Mouse (Mus musculus) liver, postnatal 0 days (tissue): ENCODE measurements around the gene Mpv17l2. TPM values are rescaled to one million over a fixed set of nuclear protein-coding genes. Genes with fewer than 3 reads are reported as not detected.

Source experiments
- ATAC-seq: fragments of 200-750 bp; cut with Nextera tagmentation; 2 replicates; pipeline ENCODE4 v1.8.0; 2017; ENCODE audit warnings: mild to moderate bottlenecking, moderate library complexity
- DNase-seq: peaks from one replicate; pipeline ENCODE4 v3.0.0-alpha.2; 2016
- H3K27ac ChIP-seq: fragments of 300-500 bp; sonication (generic); 2 replicates; pipeline ENCODE4 v1.5.1; 2014; ENCODE audit warnings: antibody characterized with exemption, moderate library complexity, mild to moderate bottlenecking, low read depth
- H3K27me3 ChIP-seq: fragments of 300-500 bp; sonication (generic); 2 replicates; pipeline ENCODE4 v1.6.1; 2014; ENCODE audit warnings: low read length, control low read depth, mixed read lengths; ENCODE audit not compliant: insufficient read depth
- H3K36me3 ChIP-seq: fragments of 300-500 bp; sonication (generic); replicated peaks from 2 replicates; pipeline ENCODE4 v1.6.1; 2014; ENCODE audit warnings: mild to moderate bottlenecking, control low read depth, low read length, moderate library complexity, mixed read lengths; ENCODE audit not compliant: insufficient read depth
- H3K4me1 ChIP-seq: fragments of 300-500 bp; sonication (generic); 2 replicates; pipeline ENCODE4 v1.6.1; 2014; ENCODE audit warnings: antibody characterized with exemption, mild to moderate bottlenecking, control low read depth; ENCODE audit not compliant: insufficient read depth
- H3K4me2 ChIP-seq: fragments of 300-500 bp; sonication (generic); 2 replicates; pipeline ENCODE4 v1.6.1; 2014; ENCODE audit warnings: low read depth, mild to moderate bottlenecking, low read length, moderate library complexity, mixed read lengths
- H3K4me3 ChIP-seq: fragments of 300-500 bp; sonication (generic); 2 replicates; pipeline ENCODE4 v1.5.1; 2014; ENCODE audit warnings: low read depth, low read length
- H3K9ac ChIP-seq: fragments of 300-500 bp; sonication (generic); replicated peaks from 2 replicates; pipeline ENCODE4 v1.6.1; 2014; ENCODE audit warnings: mild to moderate bottlenecking, moderate library complexity
- H3K9me3 ChIP-seq: fragments of 300-500 bp; sonication (generic); 2 replicates; pipeline ENCODE4 v1.6.1; 2016; ENCODE audit warnings: mild to moderate bottlenecking, control low read depth, low read length, mixed read lengths
- CTCF ChIP-seq: sonication (generic); IDR thresholded peaks from 2 replicates; pipeline ENCODE4 v1.5.1; 2016; ENCODE audit warnings: antibody characterized with exemption, low read depth
- EP300 ChIP-seq: IDR thresholded peaks from 2 replicates; pipeline ENCODE4 v1.6.1; 2016; ENCODE audit warnings: antibody characterized with exemption, low read depth, mild to moderate bottlenecking
- WGBS: fragments of 180-500 bp; shearing (Covaris S2); extraction: QIAGEN DNeasy Blood & Tissue Kit; methylation state at CpG from one replicate; pipeline ENCODE4 v1.1.7; 2014; ENCODE audit not compliant: insufficient replicate concordance; 5-methylcytosine and 5-hydroxymethylcytosine counted together
- polyA plus RNA-seq: library from polyadenylated mRNA; unstranded; fragments of >200 nt; fragmentation: Nextera tagmentation; extraction: Ambion mirVana; gene quantifications from 2 replicates; pipeline ENCODE4 v1.2.1, GENCODE M21; 2015

Mpv17l2 gene
- polyA plus RNA-seq, 1 experiment from 2014 or later = 36.3 TPM

DNA sequence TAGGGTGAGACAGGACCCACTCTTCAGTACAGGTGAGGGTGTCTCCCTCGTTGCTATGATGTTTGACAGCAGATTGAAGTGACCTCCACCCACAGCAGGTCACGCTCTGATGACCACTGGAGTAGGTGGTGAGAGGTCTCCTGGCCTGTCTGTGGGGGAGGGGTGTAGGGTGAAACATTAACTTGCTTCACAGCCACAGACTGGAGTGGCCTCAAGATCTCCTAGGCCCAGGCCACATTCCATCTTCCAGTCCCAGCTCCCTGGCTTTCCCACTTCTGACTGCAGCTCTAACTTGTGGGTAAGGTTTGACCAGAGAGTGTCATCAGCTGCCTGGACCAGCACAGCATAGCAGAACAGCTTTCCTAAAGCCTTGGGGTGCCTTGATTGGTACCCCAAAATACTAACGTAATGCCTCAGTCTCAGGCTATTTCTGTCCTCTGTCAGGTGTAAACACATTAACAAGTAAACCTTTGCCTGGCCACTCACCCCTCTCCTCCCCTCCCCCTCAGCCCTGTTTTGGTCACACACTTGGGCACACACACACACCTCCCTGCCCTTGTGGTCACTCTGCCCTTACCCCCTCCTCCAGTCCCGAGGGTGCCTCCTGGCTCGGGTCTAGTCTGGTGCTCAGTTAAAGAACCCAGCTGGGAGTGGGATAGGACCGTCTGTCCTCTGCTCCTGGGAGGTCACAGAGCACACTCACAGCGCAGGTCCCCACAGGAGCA is 37.1 kb downstream of the Mpv17l2 start, which contains the start of gene Pde4c:
Gene Pde4c, plus strand, starts transcription at position 235 of the 725 bp plus-strand sequence.
- Histone ChIP-seq H3K4me3 (peak within 1 kb of the TSS; percentile 19), H3K27ac (peak within 1 kb of the TSS; percentile 88), H3K27me3 (peaks cover 5% of the 10 kb centered on the region; the same call in 1 of the 2 replicates), H3K4me2 (peak within 1 kb of the TSS; percentile 59), H3K4me1 (peaks cover 11% of the 10 kb centered on the region; the same call in 1 of the 2 replicates), H3K9ac (peak within 1 kb of the TSS; percentile 55), H3K9me3 (no peaks in the 10 kb centered on the region), H3K36me3 (no peaks in the 10 kb centered on the region)
- ATAC-seq (peak; percentile 81), DNase-seq (peak; percentile 73)
- TF ChIP-seq CTCF (no peak), EP300 (no peak)
- 52% methylated on average over 7 of the region's 7 CpGs for WGBS

DNA sequence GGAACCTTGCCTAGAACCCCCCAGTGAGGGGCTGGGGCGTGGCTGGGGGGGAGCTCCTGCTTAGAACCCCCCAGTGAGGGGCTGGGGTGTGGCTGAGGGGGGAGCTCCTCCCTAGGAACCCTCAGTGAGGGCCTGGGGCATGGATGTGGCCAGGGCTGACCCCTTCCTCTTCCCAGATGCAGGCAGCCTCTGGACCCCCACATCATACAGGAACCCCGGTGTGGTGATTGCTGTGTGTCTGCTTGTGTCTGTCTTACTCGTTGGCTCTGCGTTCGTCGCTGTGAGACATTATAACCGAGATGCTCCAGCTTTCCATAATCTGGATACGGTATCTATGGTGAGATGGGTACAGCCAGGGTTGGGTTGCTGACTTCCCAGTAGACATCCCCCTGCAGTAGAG is 39.1 kb downstream of the Mpv17l2 start:
- ATAC-seq = no peak
- DNase-seq = no peak
- Histone ChIP-seq H3K27me3 (peaks cover under 1% of the 10 kb centered on the region; the same call in 1 of the 2 replicates), H3K27ac (no peak overlapping the region), H3K4me1 (peaks cover 14% of the 10 kb centered on the region; the same call in 1 of the 2 replicates), H3K4me3 (no peak overlapping the region), H3K9me3 (no peaks in the 10 kb centered on the region), H3K36me3 (no peaks in the 10 kb centered on the region), H3K4me2 (no peak overlapping the region), H3K9ac (no peak overlapping the region)
- TF ChIP-seq CTCF = no peak
- TF ChIP-seq EP300 = no peak
- WGBS = 85% methylated on average over 8 of the region's 8 CpGs

DNA sequence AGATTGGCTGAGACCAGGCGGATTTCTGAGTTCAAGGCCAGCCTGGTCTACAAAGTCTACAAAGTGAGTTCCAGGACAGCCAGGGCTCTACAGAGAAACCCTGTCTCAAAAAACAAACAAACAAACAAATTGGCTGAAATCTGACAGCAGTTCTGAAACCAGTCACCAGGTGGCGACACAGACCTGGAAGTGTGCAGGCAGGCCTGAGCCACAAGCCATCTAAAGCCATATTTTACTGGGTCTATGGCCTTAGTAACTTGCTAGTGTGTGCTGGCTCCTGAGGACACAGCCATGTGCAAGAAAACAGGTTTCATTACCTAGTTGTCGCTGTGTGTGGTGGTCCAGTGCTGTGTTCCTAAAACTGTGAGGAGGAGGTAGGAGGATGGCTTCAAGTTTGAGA is 40.0 kb downstream of the Mpv17l2 start:
- Histone ChIP-seq H3K4me3 (no peak overlapping the region), H3K27me3 (no peaks in the 10 kb centered on the region), H3K36me3 (no peaks in the 10 kb centered on the region), H3K4me2 (no peak overlapping the region), H3K4me1 (peaks cover 12% of the 10 kb centered on the region; the same call in 1 of the 2 replicates), H3K9me3 (no peaks in the 10 kb centered on the region), H3K27ac (no peak overlapping the region), H3K9ac (no peak overlapping the region)
- WGBS = 7% methylated on average over 3 of the region's 3 CpGs
- TF ChIP-seq EP300 (no peak), CTCF (peak; percentile 98)
- DNase-seq (peak; percentile 87), ATAC-seq (no peak)

DNA sequence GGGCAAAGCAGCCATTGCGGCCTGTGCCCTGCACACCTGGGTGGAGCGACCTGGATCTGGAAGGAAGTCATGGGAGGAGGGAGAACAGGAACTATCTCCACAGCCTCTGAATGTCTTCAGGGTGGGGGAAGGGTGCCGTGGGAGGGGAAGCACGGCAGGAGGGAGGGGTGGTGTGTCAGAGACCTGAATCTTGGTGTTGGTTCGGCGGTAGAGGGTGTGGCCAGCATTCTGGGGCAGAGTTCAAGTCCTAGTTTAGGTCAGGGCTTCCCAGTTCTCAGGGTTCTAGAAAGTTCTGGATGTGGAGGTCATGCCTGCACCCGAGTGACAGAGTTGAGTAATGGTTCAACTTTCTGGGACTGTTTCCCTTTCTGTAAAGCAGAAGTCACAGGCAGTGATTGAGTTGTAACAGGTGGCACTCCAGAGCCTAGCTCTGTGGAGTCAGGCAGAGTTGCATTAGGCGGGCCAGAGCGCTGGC is 40.9 kb downstream of the Mpv17l2 start:
- DNase-seq = no peak
- WGBS = 33% methylated on average over 9 of the region's 9 CpGs

DNA sequence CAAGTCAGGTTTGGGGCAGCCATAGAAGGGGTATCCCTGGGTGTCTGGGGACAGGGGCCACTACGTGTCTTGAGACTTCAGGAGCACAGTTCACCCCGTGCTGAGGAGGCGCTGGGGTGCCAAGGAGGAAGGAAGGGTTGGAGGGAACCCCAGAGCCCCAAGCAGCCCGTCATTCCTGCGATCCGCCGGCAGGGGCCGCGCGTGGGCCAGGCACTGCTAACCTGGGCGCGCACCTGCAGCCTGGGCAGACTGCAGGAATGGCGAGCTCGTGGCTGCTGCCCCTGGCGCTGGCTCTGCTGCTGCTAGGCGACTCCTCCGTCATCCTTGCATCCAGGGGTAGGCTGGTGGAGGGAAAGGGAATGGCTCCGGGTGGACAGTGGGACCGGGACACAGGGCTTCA is 42.4 kb downstream of the Mpv17l2 start, which contains the start of gene Gm3336:
Gene Gm3336, plus strand, starts transcription at position 247 of the 400 bp plus-strand sequence.
- 5% methylated on average over 19 of the region's 19 CpGs for WGBS
- no peak within 1 kb of the TSS for H3K9ac ChIP-seq

More for the DNA sequence above, 40.9 kb downstream of the Mpv17l2 start:
- H3K4me3 ChIP-seq = no peak overlapping the region
- TF ChIP-seq CTCF (no peak), EP300 (no peak)
- no peak overlapping the region for H3K4me2 ChIP-seq
- no peak overlapping the region for H3K27ac ChIP-seq
- H3K27me3 ChIP-seq = no peaks in the 10 kb centered on the region
- no peaks in the 10 kb centered on the region for H3K9me3 ChIP-seq
- no peaks in the 10 kb centered on the region for H3K36me3 ChIP-seq
- no peak overlapping the region for H3K9ac ChIP-seq
- peaks cover 12% of the 10 kb centered on the region; the same call in 1 of the 2 replicates for H3K4me1 ChIP-seq
- ATAC-seq = no peak

More for the DNA sequence above, 42.4 kb downstream of the Mpv17l2 start, which contains the start of gene Gm3336:
- H3K4me3 ChIP-seq = no peak within 1 kb of the TSS
- no peaks in the 10 kb centered on the region for H3K9me3 ChIP-seq
- DNase-seq (peak; percentile 81), ATAC-seq (peak; percentile 62)
- TF ChIP-seq CTCF = peak; percentile 97
- TF ChIP-seq EP300 = no peak
- H3K36me3 ChIP-seq = no peaks in the 10 kb centered on the region
- H3K27ac ChIP-seq = no peak within 1 kb of the TSS
- H3K4me2 ChIP-seq = no peak within 1 kb of the TSS
- peaks cover 10% of the 10 kb centered on the region; the same call in 1 of the 2 replicates for H3K4me1 ChIP-seq
- no peaks in the 10 kb centered on the region for H3K27me3 ChIP-seq
